Mouse (Mus musculus): Measurements from ENCODE around the gene Tbc1d10c.
A peak's percentile ranks its signal among the peaks of the same experiment; 100 is the strongest.

The Tbc1d10c gene

GRCm38 (mm10) chr19:4155223-4156072, 35.6 kb downstream of the Tbc1d10c start:
- DNase-seq, result no peak

DNA sequence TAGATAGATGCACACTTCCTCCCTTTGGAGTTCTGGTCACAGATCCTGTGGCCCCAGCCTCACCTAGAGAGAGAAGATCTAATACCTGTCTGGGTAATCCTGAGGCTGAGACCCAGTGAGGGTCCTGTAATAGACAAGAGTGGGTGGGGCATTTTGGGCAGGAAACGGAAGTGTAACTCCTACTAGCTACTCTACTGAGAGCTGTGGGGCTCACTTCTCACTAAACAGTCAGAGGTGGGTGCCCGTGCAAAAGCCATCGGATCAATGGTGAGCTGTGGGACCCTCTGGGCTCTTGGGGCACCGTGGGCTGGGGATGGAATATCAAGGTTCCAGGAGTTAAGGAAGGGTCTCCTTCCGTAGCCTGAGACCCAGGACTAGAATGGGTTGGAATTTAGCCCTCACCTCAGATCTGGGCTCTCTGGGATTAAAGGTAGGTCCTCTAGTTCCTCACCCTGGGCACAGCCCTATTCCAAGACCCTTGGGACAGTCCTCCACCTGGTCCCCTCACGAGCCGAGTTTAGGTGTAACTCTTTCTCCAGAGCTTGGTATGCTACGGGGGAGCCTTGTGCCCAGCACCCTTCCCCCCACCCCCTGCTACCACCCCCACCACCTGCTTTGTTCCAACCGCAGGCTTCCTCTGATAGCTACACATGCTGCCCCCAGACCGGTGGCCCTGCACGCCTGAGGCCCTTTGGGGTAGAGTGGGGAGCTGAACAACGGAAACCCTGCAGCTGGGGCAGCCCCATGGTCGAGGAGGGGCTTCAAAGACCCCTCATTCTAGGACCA, 36.5 kb downstream of the Tbc1d10c start:
- DNase-seq, result no peak

DNA sequence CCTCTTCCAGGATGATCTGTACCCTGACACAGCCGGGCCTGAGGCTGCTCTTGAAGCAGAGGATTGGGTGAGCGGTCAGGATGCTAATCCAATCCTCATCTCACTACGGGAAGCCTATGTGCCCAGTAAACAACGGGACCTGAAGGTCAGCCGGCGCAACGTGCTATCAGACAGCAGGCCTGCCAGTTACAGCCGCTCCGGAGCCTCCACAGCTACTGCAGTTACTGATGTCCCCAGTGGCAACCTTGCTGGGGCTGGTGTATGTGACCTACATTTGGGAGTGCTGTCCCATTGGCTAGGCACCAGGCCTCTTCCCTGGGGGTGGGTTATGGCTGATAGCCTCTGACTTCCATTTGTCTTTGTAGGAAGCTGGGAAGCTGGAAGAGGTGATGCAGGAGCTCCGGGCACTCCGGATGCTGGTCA, 37.8 kb downstream of the Tbc1d10c start, which contains the start of gene Ptprcap:
Gene Ptprcap, plus strand, starts transcription at position 373 of the 423 bp plus-strand sequence.
- DNase-seq, result no peak

- DNase-seq, result no peak
Observed at GRCm38 (mm10) chr19:4152445-4153231, 38.4 kb downstream of the Tbc1d10c start.

DNA sequence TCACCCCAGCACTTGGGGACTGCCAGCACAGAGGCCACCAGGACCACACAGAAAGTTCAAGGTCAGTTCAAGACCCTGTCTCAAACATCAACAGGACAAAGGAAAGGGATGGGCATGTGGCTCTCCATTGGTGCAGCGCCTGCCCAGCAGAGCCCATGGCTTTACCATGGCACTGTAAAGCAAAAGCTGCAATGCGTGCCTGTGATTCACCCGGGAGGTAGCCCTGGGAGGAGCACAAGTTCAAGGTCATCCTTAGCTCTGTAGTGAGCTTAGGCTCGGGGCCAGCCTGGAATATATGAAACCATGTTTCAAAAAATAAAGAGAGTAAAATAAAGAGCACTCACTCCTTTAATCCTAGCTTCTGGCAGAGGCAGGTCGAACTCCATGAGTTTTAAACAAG, 39.2 kb downstream of the Tbc1d10c start:
- DNase-seq, result no peak

DNA sequence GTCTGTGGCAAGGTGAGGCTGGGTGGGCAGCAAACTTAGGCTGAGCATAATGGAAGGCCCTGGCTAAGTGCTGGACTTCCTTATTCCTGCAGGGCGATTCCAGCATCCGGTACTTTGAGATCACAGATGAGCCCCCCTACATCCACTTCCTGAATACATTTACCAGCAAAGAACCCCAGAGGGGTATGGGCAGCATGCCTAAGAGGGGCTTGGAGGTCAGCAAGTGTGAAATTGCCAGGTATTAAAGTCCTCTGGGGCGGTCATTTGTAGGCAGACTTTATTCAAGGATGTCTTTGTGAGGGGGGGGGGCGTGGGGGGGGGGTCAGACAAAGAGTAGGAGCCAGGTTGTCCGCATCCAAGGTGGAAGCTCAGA, 39.6 kb downstream of the Tbc1d10c start:
- DNase-seq, result no peak

DNA sequence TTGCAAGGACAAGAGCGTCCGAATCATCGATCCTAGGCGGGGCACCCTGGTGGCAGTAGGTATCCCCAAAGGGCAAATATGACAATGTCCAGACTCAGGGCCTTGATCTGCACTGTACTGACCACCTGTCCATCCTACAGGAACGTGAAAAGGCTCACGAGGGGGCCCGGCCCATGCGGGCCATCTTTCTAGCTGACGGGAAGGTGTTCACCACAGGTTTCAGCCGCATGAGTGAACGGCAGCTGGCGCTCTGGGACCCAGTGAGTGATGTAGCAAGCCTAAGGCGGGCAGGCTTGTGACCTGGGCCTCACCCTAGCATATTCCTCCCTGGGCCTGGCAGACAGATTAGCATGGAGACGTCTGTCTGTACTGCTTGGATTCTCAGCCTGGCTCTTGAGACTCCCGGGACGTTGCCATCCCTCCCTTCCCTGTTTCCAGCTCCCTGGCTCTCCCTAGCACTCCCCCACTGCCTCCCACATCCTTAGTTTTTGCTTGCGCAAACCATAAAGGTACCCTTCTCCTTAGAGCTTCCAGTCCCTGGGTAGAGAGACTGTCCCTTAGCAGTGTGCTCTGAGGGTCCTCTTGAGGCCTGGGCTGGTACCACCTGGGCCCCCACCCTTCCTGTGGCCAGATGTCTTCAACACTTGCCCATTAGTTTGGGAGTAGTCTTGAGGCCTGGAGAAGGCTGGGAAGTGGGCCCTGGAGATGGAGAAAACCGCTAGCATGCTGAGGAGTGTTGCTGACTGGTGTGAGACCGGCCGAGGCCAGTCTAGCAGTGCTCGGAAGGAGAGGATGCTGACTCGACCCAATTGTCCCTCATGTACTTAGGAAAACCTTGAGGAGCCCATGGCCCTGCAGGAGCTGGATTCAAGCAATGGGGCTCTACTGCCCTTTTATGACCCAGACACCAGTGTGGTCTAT, 40.3 kb downstream of the Tbc1d10c start:
- no peak for DNase-seq

DNA sequence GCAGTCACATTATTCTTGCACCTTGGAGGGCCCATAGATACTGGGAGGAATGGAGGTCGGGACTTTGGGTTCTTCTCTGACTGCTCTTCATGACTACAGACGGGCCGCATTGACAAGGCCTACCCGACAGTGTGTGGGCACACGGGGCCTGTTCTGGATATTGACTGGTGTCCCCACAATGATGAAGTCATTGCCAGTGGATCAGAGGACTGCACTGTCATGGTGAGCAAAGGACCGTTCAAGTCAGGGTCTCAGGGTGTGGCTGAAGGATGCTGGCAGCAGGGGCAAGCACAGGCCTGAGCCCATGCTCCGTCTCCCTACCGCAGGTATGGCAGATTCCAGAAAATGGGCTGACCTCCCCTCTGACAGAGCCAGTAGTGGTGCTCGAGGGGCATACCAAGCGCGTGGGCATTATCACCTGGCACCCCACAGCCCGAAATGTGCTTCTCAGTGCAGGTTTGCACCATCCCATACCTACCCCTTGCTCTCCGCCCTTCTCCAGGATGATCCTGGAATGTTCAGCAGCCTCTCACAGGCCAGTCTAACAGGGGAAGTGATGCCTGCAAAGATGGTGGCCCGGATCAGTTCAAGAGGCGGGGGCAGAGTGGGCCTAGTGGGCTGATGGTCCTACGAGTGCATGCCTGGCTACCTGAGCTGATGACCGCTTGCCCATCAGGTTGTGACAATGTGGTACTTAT, 41.2 kb downstream of the Tbc1d10c start:
- DNase-seq, result no peak

- no peak for DNase-seq
Observed at GRCm38 (mm10) chr19:4149283-4149682, 41.8 kb downstream of the Tbc1d10c start.

DNA sequence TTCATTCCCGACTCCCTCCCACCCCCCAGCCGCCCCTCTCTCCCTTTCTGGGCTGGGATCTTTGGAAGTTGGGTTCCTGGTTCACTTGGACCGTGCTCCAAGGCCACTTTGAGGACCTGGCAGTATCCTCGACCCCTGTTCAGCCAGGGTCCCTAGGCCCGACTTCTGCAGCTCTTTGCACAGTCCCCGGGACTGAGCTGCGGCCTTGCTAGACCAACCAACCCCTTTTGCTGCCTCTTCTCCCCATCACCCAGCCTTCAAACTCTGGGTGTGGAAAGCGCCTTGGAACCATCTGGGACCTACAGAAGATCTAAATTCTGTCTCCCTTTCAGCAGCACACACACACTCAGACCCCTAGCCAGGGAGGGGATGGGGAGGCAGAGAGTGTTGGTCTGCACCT, 42.3 kb downstream of the Tbc1d10c start:
- DNase-seq, result peak in 1 of 2 experiments; percentile 34

DNA sequence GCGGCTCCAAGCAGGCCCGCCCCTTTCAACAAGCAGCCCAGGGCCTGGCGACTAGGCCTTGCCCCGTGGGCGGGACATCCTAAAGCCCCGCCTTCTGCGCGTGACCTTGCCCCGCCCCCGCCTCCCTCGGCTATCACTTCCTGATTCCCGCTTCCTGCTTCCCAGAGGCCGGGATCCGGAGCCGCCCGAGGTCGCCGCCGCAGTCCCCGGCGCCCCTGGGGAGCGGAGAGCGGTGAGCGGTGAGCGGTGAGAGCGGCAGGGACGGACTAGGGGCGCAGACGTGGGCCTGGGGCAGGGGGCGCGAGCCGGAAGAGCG, 42.6 kb downstream of the Tbc1d10c start, which contains the start of gene Coro1b:
Gene Coro1b, plus strand, starts transcription at position 129 of the 316 bp plus-strand sequence.
- DNase-seq, result peak; percentile 98 to 99

DNA sequence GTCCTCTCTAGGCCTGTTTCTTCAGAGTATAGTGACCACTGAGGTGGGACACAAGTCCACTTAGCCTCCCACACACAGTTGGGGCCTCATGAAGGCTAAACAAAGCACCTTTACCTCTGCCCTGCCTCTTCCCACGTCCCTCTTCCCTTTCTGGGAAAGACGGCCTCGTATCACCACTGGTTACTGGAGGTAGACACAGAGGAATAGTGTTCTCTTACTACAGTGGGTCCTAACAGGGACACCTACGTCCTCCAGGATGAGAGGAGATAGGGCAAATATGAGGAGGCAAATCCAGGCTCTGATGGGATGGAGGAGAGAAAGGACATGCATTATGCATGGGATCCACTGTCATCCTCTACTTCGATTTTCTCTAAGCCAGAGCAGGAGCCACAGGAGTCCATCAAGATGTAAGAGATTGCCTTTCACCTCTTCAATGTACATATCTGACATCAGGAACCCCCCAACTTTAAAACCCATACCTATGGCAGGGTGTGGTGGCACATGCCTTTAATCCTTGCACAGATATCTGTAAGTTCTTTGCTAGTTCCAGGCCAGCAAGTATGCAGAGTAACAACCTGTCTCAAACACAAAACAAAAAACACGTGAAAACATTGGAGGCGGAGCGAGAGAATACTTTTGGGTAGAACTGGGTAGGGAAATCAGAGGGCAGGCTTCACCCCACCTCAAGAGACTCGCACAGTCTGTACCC, 43.1 kb downstream of the Tbc1d10c start:
- DNase-seq, result no peak

DNA sequence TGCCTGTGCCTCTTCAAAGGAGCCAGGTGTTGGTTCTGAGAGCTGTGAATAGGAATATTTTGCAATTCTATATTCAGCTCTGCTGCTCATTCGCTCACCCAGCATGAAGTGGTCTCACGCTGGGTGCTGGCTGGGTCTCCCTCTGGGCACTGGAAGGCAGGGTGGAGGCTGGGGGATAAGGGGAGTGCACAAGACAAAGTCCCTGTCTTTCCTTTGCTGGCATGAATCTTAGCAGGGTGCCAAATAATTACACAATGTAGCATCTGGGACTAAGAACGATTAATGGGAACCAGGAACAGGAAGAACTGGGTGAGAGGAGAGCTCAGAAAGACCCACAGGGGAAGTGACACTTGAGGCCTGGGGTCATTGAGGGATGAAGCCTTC, 44.1 kb downstream of the Tbc1d10c start:
- no peak for DNase-seq

DNA sequence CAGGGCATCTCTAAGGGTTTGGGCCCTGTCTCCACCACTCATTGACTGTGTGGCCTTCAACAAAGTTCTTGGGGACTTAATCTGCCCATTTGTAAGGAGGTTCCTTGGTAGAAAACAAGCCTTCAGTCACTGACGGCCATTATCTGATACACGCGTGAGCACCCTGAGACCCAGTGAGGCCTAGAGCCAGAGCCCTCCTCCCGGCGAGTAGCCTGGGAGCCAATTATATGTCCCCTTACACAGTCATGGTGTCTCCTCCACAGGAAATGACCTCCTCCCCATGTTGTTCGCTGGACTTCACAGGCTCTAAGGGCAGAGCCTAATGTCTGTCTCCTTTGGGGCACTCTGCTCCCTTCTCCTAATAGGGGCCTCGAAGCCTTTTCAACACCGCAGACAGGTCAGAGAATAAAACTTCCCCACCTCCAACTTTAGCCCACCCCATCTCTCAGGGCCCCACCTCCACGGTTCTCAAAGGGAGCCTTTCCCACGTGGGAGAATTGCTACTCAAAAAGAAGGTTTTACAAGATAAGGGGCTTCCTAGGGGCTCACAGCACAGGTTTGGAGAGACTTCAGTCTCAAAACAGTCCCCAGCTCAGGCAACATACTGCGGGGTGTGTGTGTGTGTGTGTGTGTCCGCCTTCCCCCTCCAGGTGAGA, 44.6 kb downstream of the Tbc1d10c start:
- DNase-seq, result no peak

GRCm38 (mm10) chr19:4145936-4146335, 45.1 kb downstream of the Tbc1d10c start:
- DNase-seq, result no peak

- peak in 1 of 2 experiments; percentile 51 for DNase-seq
Observed at GRCm38 (mm10) chr19:4144550-4145498, 46.3 kb downstream of the Tbc1d10c start.

GRCm38 (mm10) chr19:4143759-4144268, 47.3 kb downstream of the Tbc1d10c start, which contains the start of gene Cabp4:
Gene Cabp4 (minus strand): TSS chr19:4144033.
- DNase-seq, result no peak

DNA sequence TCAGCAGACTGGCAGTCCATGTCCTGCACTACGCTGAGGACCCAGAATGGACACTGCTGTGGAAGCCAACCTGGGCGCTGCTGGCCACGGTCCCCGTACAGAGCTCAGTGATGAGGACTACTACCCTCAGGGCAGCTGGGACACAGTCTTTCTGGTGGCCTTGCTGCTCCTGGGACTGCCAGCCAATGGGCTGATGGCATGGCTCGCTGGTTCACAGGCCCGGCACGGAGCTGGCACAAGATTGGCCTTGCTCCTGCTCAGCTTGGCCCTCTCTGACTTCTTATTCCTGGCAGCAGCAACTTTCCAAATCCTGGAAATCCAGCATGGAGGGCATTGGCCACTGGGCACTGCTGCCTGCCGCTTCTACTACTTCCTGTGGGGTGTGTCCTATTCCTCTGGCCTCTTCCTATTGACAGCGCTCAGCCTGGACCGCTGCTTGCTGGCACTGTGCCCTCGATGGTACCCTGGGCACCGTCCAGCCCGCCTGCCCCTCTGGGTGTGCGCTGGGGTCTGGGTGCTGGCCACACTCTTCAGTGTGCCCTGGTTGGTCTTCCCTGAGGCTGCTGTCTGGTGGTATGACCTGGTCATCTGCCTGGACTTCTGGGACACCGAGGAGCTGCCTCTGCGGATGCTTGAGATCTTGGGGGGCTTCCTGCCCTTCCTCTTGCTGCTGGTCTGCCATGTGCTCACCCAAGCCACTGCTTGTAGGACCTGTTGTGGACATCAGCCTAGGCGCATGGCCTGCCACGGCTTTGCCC, 48.5 kb downstream of the Tbc1d10c start:
- DNase-seq, result peak; percentile 53 to 70
